Mouse (Mus musculus) urinary bladder, postnatal 0 days (tissue): Measurements from ENCODE around the gene Fignl1. TPM values are rescaled to one million over a fixed set of nuclear protein-coding genes. Genes with fewer than 3 reads are reported as not detected.

ENCODE experiments used
- polyA plus RNA-seq: library from polyadenylated mRNA; unstranded; fragments of >200 nt; fragmentation: Nextera tagmentation; extraction: Ambion mirVana; gene quantifications from 2 replicates; pipeline ENCODE4 v1.2.1, GENCODE M21; 2015

Fignl1 gene
- polyA plus RNA-seq, result 12.1 and 16.2 TPM in 2 replicates

DNA sequence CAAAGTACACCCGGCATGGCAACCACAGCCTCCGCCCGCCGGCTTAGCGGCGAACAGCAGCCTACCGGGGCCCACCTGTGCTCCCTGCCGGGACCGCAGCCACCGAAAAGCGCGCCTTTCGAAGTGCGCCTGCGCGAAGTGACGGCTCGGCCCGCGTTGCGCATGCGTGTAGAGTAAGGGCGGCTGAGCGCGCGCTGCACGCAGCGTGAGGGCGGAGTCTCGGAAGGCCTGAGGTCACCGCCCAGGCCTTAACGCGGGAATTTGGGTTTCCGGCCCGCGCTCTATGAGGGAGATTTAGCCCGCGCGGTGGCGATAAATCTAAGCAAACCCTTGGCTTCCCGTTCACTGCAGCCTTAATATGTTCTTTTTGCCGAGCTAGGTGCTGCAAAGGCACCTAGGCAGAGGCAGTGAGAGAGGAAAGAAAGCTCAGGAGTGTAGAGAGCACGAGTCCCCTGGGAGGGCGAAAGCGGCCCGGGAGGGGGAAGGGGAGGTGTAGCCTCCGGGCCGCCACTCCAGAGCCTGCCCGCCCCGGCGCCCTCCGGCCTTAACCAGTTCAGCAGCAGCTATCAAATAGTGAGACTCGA, at the start of gene Fignl1:
TSS of gene Fignl1 (minus strand) at position 143 of the 584 bp plus-strand sequence.

Other genes starting within 250 kb of the Fignl1 start
- not detected in 2 replicates for gene 4930512M02Rik, start 181.1 kb downstream of the Fignl1 start, polyA plus RNA-seq
- gene Ikzf1, start 124.0 kb downstream of the Fignl1 start, polyA plus RNA-seq, result 0.82 and 2.0 TPM in 2 replicates
- 7.3 and 9.5 TPM in 2 replicates for gene Ddc, start 89.2 kb upstream of the Fignl1 start, polyA plus RNA-seq
- gene Grb10, start 229.7 kb upstream of the Fignl1 start, polyA plus RNA-seq, result 110 and 130 TPM in 2 replicates